Mouse (Mus musculus) embryonic facial prominence, embryonic 12.5 days (tissue): ENCODE measurements around the gene Ppfia2. TPM values are rescaled to one million over a fixed set of nuclear protein-coding genes. Genes with fewer than 3 reads are reported as not detected.

Experiments used
- ATAC-seq: fragments of 200-750 bp; cut with Nextera tagmentation; 2 replicates; pipeline ENCODE4 v1.8.0; 2017; ENCODE audit not compliant: insufficient number of reproducible peaks, insufficient read depth, low FRiP score, low TSS enrichment
- H3K27ac ChIP-seq: fragments of 300-500 bp; sonication (generic); 2 replicates; pipeline ENCODE4 v1.5.1; 2016; ENCODE audit warnings: mild to moderate bottlenecking
- H3K27me3 ChIP-seq: fragments of 300-500 bp; sonication (generic); 2 replicates; pipeline ENCODE4 v1.6.1; 2016; ENCODE audit warnings: mild to moderate bottlenecking, moderate library complexity
- H3K36me3 ChIP-seq: fragments of 300-500 bp; sonication (generic); 2 replicates; pipeline ENCODE4 v1.6.1; 2016; ENCODE audit warnings: mild to moderate bottlenecking
- H3K4me1 ChIP-seq: fragments of 300-500 bp; sonication (generic); 2 replicates; pipeline ENCODE4 v1.6.1; 2016
- H3K4me2 ChIP-seq: fragments of 300-500 bp; sonication (generic); replicated peaks from 2 replicates; pipeline ENCODE4 v1.6.1; 2016; ENCODE audit warnings: mild to moderate bottlenecking, moderate library complexity
- H3K4me3 ChIP-seq: fragments of 300-500 bp; sonication (generic); 2 replicates; pipeline ENCODE4 v1.5.1; 2016; ENCODE audit warnings: mild to moderate bottlenecking
- H3K9ac ChIP-seq: fragments of 300-500 bp; sonication (generic); 2 replicates; pipeline ENCODE4 v1.6.1; 2016; ENCODE audit warnings: mild to moderate bottlenecking, moderate library complexity
- H3K9me3 ChIP-seq: fragments of 300-500 bp; sonication (generic); 2 replicates; pipeline ENCODE4 v1.6.1; 2016; ENCODE audit warnings: mild to moderate bottlenecking, moderate library complexity
- WGBS: fragments of 180-500 bp; shearing (Covaris S2); methylation state at CpG from one replicate; pipeline ENCODE4 v1.1.7; 2016; 5-methylcytosine and 5-hydroxymethylcytosine counted together
- polyA plus RNA-seq: library from polyadenylated mRNA; unstranded; fragments of >200 nt; fragmentation: Nextera tagmentation; extraction: Ambion mirVana; gene quantifications from 2 replicates; pipeline ENCODE4 v1.2.1, GENCODE M21; 2016

Ppfia2 gene
- polyA plus RNA-seq, 1 experiment from 2014 or later: 2.7 TPM

DNA sequence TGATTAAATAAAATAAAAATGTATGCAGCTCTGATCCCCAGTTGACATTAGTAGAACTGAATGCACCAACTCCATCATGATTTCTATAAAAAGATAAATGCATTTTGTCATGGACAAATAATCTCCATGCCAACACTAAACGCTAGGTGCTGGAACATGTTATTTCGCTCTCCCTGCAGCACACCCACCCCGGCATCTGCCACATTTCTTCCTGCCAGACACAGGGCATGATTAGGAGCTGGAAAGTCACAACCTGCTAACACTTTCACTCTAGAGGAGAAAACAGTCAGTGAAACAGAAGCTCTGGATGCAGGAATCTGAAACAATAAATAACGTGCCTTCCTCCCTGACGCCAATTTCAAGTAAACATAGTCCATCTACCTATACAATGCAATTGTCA lies 211.3 kb downstream of the Ppfia2 start:
- H3K4me3 ChIP-seq: no peak overlapping the region
- 90% methylated on average over 5 of the region's 5 CpGs for WGBS
- H3K27ac ChIP-seq: no peak overlapping the region
- no peak overlapping the region for H3K4me2 ChIP-seq
- no peaks in the 10 kb centered on the region for H3K4me1 ChIP-seq
- H3K9ac ChIP-seq: no peak overlapping the region
- no peak for ATAC-seq
- no peaks in the 10 kb centered on the region for H3K27me3 ChIP-seq
- H3K36me3 ChIP-seq: no peaks in the 10 kb centered on the region
- no peaks in the 10 kb centered on the region for H3K9me3 ChIP-seq

DNA sequence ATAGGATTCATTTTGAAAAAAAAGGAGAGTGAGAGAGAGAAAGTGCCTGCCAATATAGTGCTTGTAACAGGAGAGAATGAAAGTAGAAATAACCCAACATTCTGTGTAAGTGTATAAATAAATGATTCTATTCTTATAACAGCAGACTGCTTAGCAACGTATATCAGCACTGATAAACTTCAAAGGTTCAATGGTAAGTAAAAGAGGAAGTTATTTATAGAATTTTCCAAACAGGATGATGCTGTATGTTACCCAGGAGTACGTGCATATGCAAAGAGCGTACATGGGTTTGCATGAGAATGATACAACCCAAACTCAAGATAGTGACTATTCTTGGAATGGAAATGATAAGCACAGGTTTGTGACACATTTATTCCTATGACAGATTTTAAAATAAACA lies 215.4 kb downstream of the Ppfia2 start:
- Histone ChIP-seq H3K4me3 (no peak overlapping the region), H3K27me3 (no peaks in the 10 kb centered on the region)
- no peak for ATAC-seq

DNA sequence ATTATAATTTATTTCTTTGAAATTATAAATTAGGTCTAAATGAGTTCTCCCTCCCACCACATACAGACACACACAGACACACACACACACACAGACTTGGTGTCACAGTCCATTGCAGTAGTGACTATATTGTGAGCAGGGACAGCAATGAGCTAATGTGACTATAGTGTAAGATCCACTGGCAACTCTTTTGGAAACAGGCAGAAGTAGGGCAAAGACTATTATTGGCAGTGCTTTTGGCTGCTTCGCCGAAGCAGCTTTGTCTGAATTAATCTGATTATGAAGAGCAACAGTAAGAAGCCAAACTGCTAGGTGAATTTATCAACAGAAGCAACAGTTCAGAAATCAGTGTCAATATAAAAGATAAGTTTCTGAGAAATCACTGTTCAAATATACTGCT lies 249.8 kb downstream of the Ppfia2 start:
- Histone ChIP-seq H3K4me1 (no peaks in the 10 kb centered on the region), H3K9ac (no peak overlapping the region), H3K27ac (no peak overlapping the region), H3K36me3 (no peaks in the 10 kb centered on the region), H3K4me2 (no peak overlapping the region), H3K9me3 (no peaks in the 10 kb centered on the region), H3K27me3 (no peaks in the 10 kb centered on the region), H3K4me3 (no peak overlapping the region)
- 79% methylated on average over 2 of the region's 2 CpGs for whole genome bisulfite sequencing
- no peak for ATAC-seq

More for the DNA sequence above, 215.4 kb downstream of the Ppfia2 start:
- H3K4me2 ChIP-seq: no peak overlapping the region
- no peaks in the 10 kb centered on the region for H3K9me3 ChIP-seq
- H3K9ac ChIP-seq: no peak overlapping the region
- no peak overlapping the region for H3K27ac ChIP-seq
- H3K36me3 ChIP-seq: no peaks in the 10 kb centered on the region
- no peaks in the 10 kb centered on the region for H3K4me1 ChIP-seq
- 83% methylated on average over 3 of the region's 3 CpGs for WGBS

DNA sequence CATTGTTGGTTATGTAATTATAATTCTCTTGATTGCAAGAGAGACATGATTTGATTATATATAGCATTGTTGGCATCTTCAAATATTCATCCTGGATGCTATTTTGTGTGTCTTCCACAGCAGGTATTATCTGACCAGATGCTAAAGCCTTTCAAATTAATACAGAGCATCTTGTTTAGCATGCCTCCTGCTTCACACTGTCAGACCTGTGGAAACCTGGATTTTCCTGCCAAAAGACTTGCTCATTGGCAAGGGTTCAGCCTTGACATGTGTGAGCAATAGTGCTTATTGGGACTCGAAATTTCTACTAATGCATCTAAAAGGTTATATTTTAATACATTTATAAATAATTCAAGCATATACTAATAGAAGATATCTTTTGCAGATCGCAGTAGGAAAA lies 262.1 kb downstream of the Ppfia2 start:
- H3K4me2 ChIP-seq: no peak overlapping the region
- no peak overlapping the region for H3K4me3 ChIP-seq
- no peaks in the 10 kb centered on the region for H3K36me3 ChIP-seq
- no peaks in the 10 kb centered on the region for H3K9me3 ChIP-seq
- WGBS: 70% methylated on average over 2 of the region's 2 CpGs
- no peaks in the 10 kb centered on the region for H3K27me3 ChIP-seq
- ATAC-seq: no peak
- no peaks in the 10 kb centered on the region for H3K4me1 ChIP-seq
- no peak overlapping the region for H3K27ac ChIP-seq
- no peak overlapping the region for H3K9ac ChIP-seq

DNA sequence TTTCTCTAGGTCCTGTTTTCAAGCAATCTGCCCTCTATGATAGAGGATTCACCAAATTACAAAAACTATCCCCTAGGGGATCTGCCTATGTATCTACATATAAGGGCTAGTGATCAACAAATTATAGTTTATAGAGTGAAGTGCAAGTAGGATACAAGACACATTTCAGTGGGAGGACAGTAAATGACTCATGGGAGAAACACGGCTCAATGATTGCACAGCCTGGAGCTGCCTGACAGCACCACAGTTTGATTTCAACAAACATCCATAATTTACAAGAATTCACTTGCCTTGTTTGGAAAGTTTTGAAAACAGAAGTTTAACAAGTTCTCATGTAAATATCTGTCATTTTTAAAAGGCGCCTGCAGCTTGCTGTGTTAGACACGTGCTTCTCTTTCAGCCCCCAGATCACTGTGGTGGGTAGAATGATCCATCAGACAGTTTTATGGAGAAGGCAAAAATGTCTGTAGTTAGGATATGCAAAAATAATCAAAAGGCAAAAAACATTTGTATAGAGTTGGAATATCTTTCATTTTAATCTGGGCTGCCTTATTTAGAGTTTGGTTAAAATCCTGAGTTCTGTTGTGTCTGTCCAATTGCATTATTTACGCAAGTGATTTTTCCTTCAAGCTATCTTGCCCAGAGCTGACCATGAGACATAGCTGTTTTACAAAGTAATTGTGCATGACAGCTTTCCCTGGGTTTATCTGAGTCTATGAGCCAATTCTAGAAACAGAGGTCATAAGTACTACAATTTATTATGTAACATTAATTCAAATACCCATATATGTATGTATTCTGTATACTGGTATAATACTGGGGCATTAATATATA lies 266.3 kb downstream of the Ppfia2 start:
- Histone ChIP-seq H3K36me3 (no peaks in the 10 kb centered on the region), H3K9ac (no peak overlapping the region), H3K9me3 (no peaks in the 10 kb centered on the region), H3K27ac (no peak overlapping the region), H3K4me3 (no peak overlapping the region), H3K4me2 (no peak overlapping the region), H3K4me1 (no peaks in the 10 kb centered on the region), H3K27me3 (no peaks in the 10 kb centered on the region)
- 82% methylated on average over 4 of the region's 4 CpGs for WGBS
- no peak for ATAC-seq

DNA sequence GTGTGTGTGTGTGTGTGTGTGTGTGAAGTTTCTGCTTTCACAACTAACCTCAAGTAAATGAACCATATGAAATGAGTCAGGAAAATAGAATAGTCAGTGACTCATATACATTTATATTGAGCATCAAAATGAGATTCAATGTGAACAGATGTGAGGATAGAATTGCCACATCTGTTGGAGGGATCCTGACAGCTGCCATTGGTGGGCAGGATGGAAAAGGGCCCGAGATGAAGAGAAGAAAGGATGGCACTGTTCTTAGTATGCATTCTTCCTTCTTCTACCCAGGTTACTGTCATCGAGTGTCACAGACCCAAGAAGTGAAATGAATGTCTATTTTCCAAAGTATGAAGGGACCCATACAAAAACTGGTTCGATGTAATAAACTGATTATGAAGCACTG lies 268.1 kb downstream of the Ppfia2 start:
- Histone ChIP-seq H3K4me2 (no peak overlapping the region), H3K9me3 (no peaks in the 10 kb centered on the region), H3K27ac (no peak overlapping the region), H3K4me3 (no peak overlapping the region), H3K36me3 (no peaks in the 10 kb centered on the region), H3K4me1 (no peaks in the 10 kb centered on the region), H3K9ac (no peak overlapping the region), H3K27me3 (no peaks in the 10 kb centered on the region)
- ATAC-seq: no peak
- WGBS: 82% methylated on average over 3 of the region's 3 CpGs

DNA sequence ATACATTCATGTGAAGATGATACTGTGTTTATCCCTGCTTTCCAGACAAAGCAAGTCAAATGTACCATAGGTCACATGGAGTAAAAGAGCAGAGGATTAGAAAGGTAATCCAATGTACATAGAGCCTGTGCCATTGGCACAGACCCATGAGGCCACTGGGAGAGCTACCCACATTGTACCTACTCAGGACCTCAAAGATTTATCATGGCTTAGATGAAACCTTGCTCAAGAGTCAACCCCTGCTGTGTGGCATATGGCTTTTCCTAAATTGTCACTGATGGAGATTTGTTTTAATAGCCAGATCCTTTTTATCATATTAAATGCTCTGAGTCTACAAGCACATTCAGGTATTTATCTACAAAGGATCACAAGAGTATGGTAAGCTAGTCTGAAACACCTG lies 274.8 kb downstream of the Ppfia2 start:
- H3K27ac ChIP-seq: no peak overlapping the region
- no peak overlapping the region for H3K4me2 ChIP-seq
- no peak overlapping the region for H3K4me3 ChIP-seq
- no peak overlapping the region for H3K9ac ChIP-seq
- ATAC-seq: no peak
- no peaks in the 10 kb centered on the region for H3K27me3 ChIP-seq
- H3K36me3 ChIP-seq: no peaks in the 10 kb centered on the region
- H3K9me3 ChIP-seq: no peaks in the 10 kb centered on the region
- no peaks in the 10 kb centered on the region for H3K4me1 ChIP-seq

DNA sequence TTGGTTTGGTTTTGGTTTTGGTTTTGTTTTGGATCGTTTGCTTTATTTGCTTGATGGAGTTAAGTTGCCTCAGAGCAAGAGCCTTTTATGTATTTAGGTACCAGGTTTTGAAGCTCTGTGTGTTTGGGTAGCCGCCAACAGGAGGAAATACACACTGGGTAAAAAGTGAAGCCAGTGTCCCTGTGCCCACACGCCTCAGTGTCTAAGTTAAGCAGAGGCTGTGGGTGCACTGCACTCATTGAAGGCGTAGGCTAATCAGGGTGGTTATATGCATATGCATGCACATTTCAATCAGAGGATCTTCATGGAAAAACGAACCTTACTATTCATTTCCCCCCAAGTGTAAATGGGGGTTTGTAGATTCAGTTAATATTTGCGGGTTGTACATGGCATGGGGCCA lies 290.9 kb downstream of the Ppfia2 start:
- H3K4me1 ChIP-seq: no peaks in the 10 kb centered on the region
- H3K4me2 ChIP-seq: no peak overlapping the region
- H3K4me3 ChIP-seq: no peak overlapping the region
- H3K27ac ChIP-seq: no peak overlapping the region
- H3K9ac ChIP-seq: no peak overlapping the region
- WGBS: 82% methylated on average over 6 of the region's 6 CpGs
- ATAC-seq: no peak
- H3K27me3 ChIP-seq: no peaks in the 10 kb centered on the region
- H3K36me3 ChIP-seq: no peaks in the 10 kb centered on the region
- H3K9me3 ChIP-seq: no peaks in the 10 kb centered on the region

DNA sequence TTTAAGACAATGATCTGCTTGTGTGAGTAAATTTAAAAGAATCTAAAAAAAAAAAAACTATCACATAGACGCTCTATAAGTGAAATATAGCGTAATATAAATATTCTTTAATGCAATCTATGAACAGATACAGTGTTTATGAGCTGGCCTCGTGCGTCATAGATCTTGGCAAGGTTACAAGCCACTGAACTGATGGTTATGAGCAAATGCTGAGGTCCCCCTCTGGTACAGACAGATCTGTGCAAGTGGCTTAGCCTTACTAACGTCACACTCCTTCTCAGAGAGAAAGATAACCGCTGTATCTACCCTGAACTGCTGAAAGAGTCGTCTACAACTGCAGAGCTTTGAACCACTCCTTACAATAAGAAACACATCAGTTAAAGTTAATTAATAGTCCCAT lies 293.6 kb downstream of the Ppfia2 start:
- no peak for ATAC-seq
- H3K4me3 ChIP-seq: no peak overlapping the region
- no peak overlapping the region for H3K27ac ChIP-seq
- H3K4me2 ChIP-seq: no peak overlapping the region
- no peaks in the 10 kb centered on the region for H3K9me3 ChIP-seq
- no peaks in the 10 kb centered on the region for H3K36me3 ChIP-seq
- 75% methylated on average over 7 of the region's 7 CpGs for WGBS
- no peak overlapping the region for H3K9ac ChIP-seq
- 0 out of 2 replicates have a peak, but pooled peaks cover 3% of the 10 kb centered on the region for H3K4me1 ChIP-seq
- H3K27me3 ChIP-seq: no peaks in the 10 kb centered on the region

DNA sequence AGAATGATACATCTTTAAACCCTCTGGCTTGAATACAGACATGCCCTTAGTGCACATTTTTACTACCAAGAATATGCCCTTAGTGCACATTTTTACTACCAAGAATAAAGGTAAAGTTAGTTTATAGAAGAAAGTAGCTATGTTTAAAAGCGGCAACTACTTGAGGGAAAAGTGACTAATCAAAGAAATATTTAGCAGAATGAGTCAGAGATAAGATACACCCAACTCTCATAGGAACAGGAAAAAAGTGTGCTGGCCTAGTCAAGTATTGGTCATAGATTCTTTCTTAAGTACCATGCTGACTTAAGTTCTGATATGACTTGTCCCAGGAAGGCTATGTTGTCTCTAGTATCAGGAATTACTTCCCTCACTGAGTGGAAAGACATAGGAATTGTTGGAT lies 305.4 kb downstream of the Ppfia2 start:
- Histone ChIP-seq H3K27ac (no peak overlapping the region), H3K4me3 (no peak overlapping the region), H3K9me3 (no peaks in the 10 kb centered on the region), H3K4me2 (no peak overlapping the region), H3K9ac (no peak overlapping the region), H3K4me1 (no peaks in the 10 kb centered on the region), H3K36me3 (no peaks in the 10 kb centered on the region), H3K27me3 (no peaks in the 10 kb centered on the region)
- ATAC-seq: no peak
- 86% methylated on average over 1 of the region's 1 CpGs for WGBS

DNA sequence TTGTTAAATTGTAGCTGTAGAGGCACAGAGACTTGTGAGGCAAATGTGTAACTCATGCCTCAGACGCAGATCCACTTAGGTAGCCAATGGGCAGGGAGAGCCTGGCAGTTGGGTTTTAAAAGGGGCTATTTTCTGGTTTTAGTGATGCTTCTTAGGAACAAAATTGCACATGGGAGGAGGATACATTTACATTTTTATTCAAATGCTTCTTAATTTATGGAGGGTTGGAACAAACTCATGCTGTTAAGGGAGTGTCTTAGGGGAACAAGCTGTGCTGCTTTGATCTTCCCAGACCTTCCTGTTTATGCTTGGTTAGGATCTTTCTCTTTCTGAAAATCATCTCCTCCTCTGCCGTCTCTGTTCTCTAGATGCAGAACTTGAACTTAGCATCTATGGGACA lies 345.3 kb downstream of the Ppfia2 start:
- no peak overlapping the region for H3K4me3 ChIP-seq
- H3K9me3 ChIP-seq: no peaks in the 10 kb centered on the region
- no peaks in the 10 kb centered on the region for H3K27me3 ChIP-seq
- 56% methylated on average over 2 of the region's 2 CpGs for WGBS
- no peaks in the 10 kb centered on the region for H3K4me1 ChIP-seq
- H3K4me2 ChIP-seq: no peak overlapping the region
- H3K9ac ChIP-seq: no peak overlapping the region
- H3K27ac ChIP-seq: no peak overlapping the region
- ATAC-seq: no peak
- no peaks in the 10 kb centered on the region for H3K36me3 ChIP-seq

DNA sequence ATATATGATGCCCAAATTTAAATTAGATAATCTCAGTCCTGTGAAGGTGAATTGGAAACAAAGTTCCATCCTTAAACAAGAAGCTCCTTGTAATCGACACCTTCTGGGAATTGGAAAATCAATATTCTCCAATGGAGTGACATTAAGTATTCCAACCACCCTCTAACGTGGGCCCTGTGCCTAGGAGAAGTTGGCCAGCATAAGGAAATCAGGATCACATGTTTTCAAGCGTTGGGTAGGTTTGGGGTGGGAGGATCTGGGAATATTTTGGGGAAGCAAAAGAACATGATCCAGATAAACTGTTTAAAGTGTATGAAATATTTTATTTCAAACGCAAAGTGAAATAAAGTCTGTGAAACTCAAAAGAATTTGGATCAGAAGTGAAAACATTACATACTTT lies 348.2 kb downstream of the Ppfia2 start:
- Histone ChIP-seq H3K9me3 (no peaks in the 10 kb centered on the region), H3K4me3 (no peak overlapping the region), H3K27me3 (no peaks in the 10 kb centered on the region), H3K4me2 (no peak overlapping the region), H3K4me1 (no peaks in the 10 kb centered on the region), H3K36me3 (no peaks in the 10 kb centered on the region), H3K9ac (no peak overlapping the region), H3K27ac (no peak overlapping the region)
- no peak for ATAC-seq
- WGBS: 71% methylated on average over 4 of the region's 4 CpGs
